Mouse (Mus musculus) cerebellum, adult 2 months (tissue): Measurements from ENCODE around the gene Itpripl1.

Experiments used
- CTCF ChIP-seq: fragments of 200-500 bp; IDR thresholded peaks from 2 replicates; pipeline ENCODE4 v1.5.1; 2011; ENCODE audit warnings: low read depth, mild to moderate bottlenecking, control low read depth, low read length, moderate library complexity, borderline replicate concordance; ENCODE audit not compliant: insufficient read depth
- POLR2A ChIP-seq: fragments of 200-500 bp; IDR thresholded peaks from 2 replicates; pipeline ENCODE4 v1.6.1; 2011; ENCODE audit warnings: low read length, control low read depth, borderline replicate concordance; ENCODE audit not compliant: insufficient read depth

- no peak for TF ChIP-seq CTCF
- no peak for TF ChIP-seq POLR2A
Observed at GRCm38 (mm10) chr2:127121591-127122235, 21.5 kb downstream of the Itpripl1 start.
